8 mouse cellular contexts compared by ENCODE assay signal in genomic region chr13:64275754-64276127, GRCm38 (mm10). TPM values are rescaled to one million over a fixed set of nuclear protein-coding genes. Genes with fewer than 3 reads are reported as not detected.
A peak's percentile ranks its signal among the peaks of the same experiment; 100 is the strongest.
DNase-seq lines count a peak whose midpoint lies in the region; ATAC-seq and TF ChIP-seq lines count a peak whose summit lies in the region.

No protein-coding gene starts in this region.

- H3K9me3 ChIP-seq in kidney, postnatal 0 days (replicated peaks; ENCODE audit: low read length) = no peaks in the 10 kb centered on the region
- no peaks in the 10 kb centered on the region for H3K9me3 ChIP-seq in embryonic facial prominence, embryonic 13.5 days
- no peaks in the 10 kb centered on the region for H3K9me3 ChIP-seq in intestine, postnatal 0 days (ENCODE audit: control insufficient read depth)
- H3K9me3 ChIP-seq in neural tube, embryonic 13.5 days = no peaks in the 10 kb centered on the region

- no peak for TF ChIP-seq CTCF in kidney, postnatal 0 days (IDR thresholded peaks at IDR 0.05; ENCODE audit: low read depth)
- no peak for TF ChIP-seq CTCF in intestine, postnatal 0 days (IDR thresholded peaks at IDR 0.05; ENCODE audit: low read depth)

- peak overlapping the region; percentile 65; the same call in 1 of the 2 replicates for H3K9ac ChIP-seq in kidney, postnatal 0 days (ENCODE audit: low read depth, low read length)
- H3K9ac ChIP-seq in embryonic facial prominence, embryonic 13.5 days = peak overlapping the region; percentile 84
- no peak overlapping the region for H3K9ac ChIP-seq in intestine, postnatal 0 days (ENCODE audit: low read depth, low read length)
- no peak overlapping the region for H3K9ac ChIP-seq in neural tube, embryonic 13.5 days

- H3K36me3 ChIP-seq in kidney, postnatal 0 days (ENCODE audit: insufficient read depth, low read length) = no peaks in the 10 kb centered on the region
- H3K36me3 ChIP-seq in embryonic facial prominence, embryonic 13.5 days = no peaks in the 10 kb centered on the region
- no peaks in the 10 kb centered on the region for H3K36me3 ChIP-seq in intestine, postnatal 0 days (ENCODE audit: control insufficient read depth, insufficient read depth)
- H3K36me3 ChIP-seq in neural tube, embryonic 13.5 days = no peaks in the 10 kb centered on the region

- no peak overlapping the region for H3K27ac ChIP-seq in kidney, postnatal 0 days
- no peak overlapping the region for H3K27ac ChIP-seq in embryonic facial prominence, embryonic 13.5 days
- no peak overlapping the region for H3K27ac ChIP-seq in intestine, postnatal 0 days (ENCODE audit: low read depth, low read length)
- no peak overlapping the region for H3K27ac ChIP-seq in neural tube, embryonic 13.5 days (replicated peaks)

- H3K4me2 ChIP-seq in kidney, postnatal 0 days (ENCODE audit: low read length) = peak overlapping the region; percentile 100
- H3K4me2 ChIP-seq in embryonic facial prominence, embryonic 13.5 days = peak overlapping the region; percentile 98
- peak overlapping the region; percentile 100 for H3K4me2 ChIP-seq in intestine, postnatal 0 days (replicated peaks; ENCODE audit: low read depth)
- H3K4me2 ChIP-seq in neural tube, embryonic 13.5 days = peak overlapping the region; percentile 99

- peak overlapping the region; percentile 77 for H3K4me3 ChIP-seq in kidney, postnatal 0 days (replicated peaks; ENCODE audit: low read depth, low read length)
- H3K4me3 ChIP-seq in embryonic facial prominence, embryonic 13.5 days = peak overlapping the region; percentile 85
- peak overlapping the region; percentile 73 for H3K4me3 ChIP-seq in intestine, postnatal 0 days (ENCODE audit: low read depth, low read length)
- peak overlapping the region; percentile 80 for H3K4me3 ChIP-seq in neural tube, embryonic 13.5 days

- no peak for ATAC-seq in kidney, postnatal 0 days (replicated peaks; ENCODE audit: low FRiP score, low read depth)
- ATAC-seq in embryonic facial prominence, embryonic 13.5 days (ENCODE audit: insufficient number of reproducible peaks, insufficient read depth, low FRiP score, low TSS enrichment, low read depth) = no peak
- ATAC-seq in intestine, postnatal 0 days = peak; percentile 7; the same call in 1 of the 2 replicates
- ATAC-seq in neural tube, embryonic 13.5 days (ENCODE audit: low read depth) = no peak

- 23% methylated on average over 9 of the region's 9 CpGs for WGBS in kidney, postnatal 0 days
- WGBS in embryonic facial prominence, embryonic 13.5 days = 12% methylated on average over 9 of the region's 9 CpGs
- 19% methylated on average over 9 of the region's 9 CpGs for WGBS in intestine, postnatal 0 days
- 18% methylated on average over 9 of the region's 9 CpGs for WGBS in neural tube, embryonic 13.5 days

- H3K27me3 ChIP-seq in kidney, postnatal 0 days (ENCODE audit: insufficient read depth, low read length) = no peaks in the 10 kb centered on the region
- H3K27me3 ChIP-seq in embryonic facial prominence, embryonic 13.5 days = no peaks in the 10 kb centered on the region
- H3K27me3 ChIP-seq in intestine, postnatal 0 days (replicated peaks; ENCODE audit: control insufficient read depth, insufficient read depth, low read length) = no peaks in the 10 kb centered on the region
- peaks cover 42% of the 10 kb centered on the region for H3K27me3 ChIP-seq in neural tube, embryonic 13.5 days

- peaks cover 14% of the 10 kb centered on the region; the same call in 1 of the 2 replicates for H3K4me1 ChIP-seq in kidney, postnatal 0 days (replicated peaks; ENCODE audit: insufficient read depth, low read length)
- H3K4me1 ChIP-seq in embryonic facial prominence, embryonic 13.5 days = peaks cover 11% of the 10 kb centered on the region; the same call in 1 of the 2 replicates
- H3K4me1 ChIP-seq in intestine, postnatal 0 days (replicated peaks; ENCODE audit: control insufficient read depth, insufficient read depth, low read length) = peaks cover 9% of the 10 kb centered on the region; the same call in 1 of the 2 replicates
- H3K4me1 ChIP-seq in neural tube, embryonic 13.5 days (replicated peaks) = peaks cover 22% of the 10 kb centered on the region

- DNase-seq in kidney, postnatal 0 days (ENCODE audit: low spot score) = peak; percentile 19
- no peak for DNase-seq in kidney, postnatal 36 days
- no peak for DNase-seq in layer of hippocampus, postnatal 10 days (ENCODE audit: low spot score in 2 of 2)
- DNase-seq in thymus, postnatal 25 days = no peak
- DNase-seq in cerebellum, postnatal 36 days = no peak

RNA-seq across cellular contexts. Expression of gene Cdc14b, which starts 0.7 kb away (rescaled TPM):
- polyA plus RNA-seq in kidney, postnatal 0 days (2015; fragmentation: Nextera tagmentation; extraction: Ambion mirVana) = 7.3 and 8.5 TPM in 2 replicates
- 20.7 and 26.1 TPM in 2 replicates for polyA plus RNA-seq in embryonic facial prominence, embryonic 13.5 days (2015; fragmentation: Nextera tagmentation; extraction: Ambion mirVana)
- polyA plus RNA-seq in intestine, postnatal 0 days (2015; fragmentation: Nextera tagmentation; extraction: Ambion mirVana) = 15.0 and 17.2 TPM in 2 replicates
- polyA plus RNA-seq in neural tube, embryonic 13.5 days (2015; fragmentation: Nextera tagmentation; extraction: Ambion mirVana) = 3.4 and 4.6 TPM in 2 replicates
- total RNA-seq in layer of hippocampus, postnatal 10 days (2021) = 1 to 10 TPM; 2.6 to 3.2 TPM

RNA-seq across cellular contexts. Expression of gene Aaed1, which starts 36.8 kb away (rescaled TPM):
- polyA plus RNA-seq in kidney, postnatal 0 days (2015; fragmentation: Nextera tagmentation; extraction: Ambion mirVana) = 53.9 and 56.2 TPM in 2 replicates
- polyA plus RNA-seq in embryonic facial prominence, embryonic 13.5 days (2015; fragmentation: Nextera tagmentation; extraction: Ambion mirVana) = 33.9 and 36.0 TPM in 2 replicates
- polyA plus RNA-seq in intestine, postnatal 0 days (2015; fragmentation: Nextera tagmentation; extraction: Ambion mirVana) = 28.9 and 29.9 TPM in 2 replicates
- polyA plus RNA-seq in neural tube, embryonic 13.5 days (2015; fragmentation: Nextera tagmentation; extraction: Ambion mirVana) = 17.8 and 20.9 TPM in 2 replicates
- 10 to 100 TPM in 1 of 2 experiments, 1 to 10 TPM in 1; 8.5 to 11.7 TPM for total RNA-seq in layer of hippocampus, postnatal 10 days (2021)

Comparison
In these comparisons a context has a peak if more than half of its experiments do, and no peak if none do; other contexts are left out.
1. H3K9ac ChIP-seq: peak in kidney, postnatal 0 days (single experiment) and embryonic facial prominence, embryonic 13.5 days (single experiment); none in intestine, postnatal 0 days (single experiment) and neural tube, embryonic 13.5 days (single experiment).
2. Peak in every context shown above with its lines, with median percentiles within 50 percentile points of each other: H3K4me2 ChIP-seq and H3K4me3 ChIP-seq.